Mouse (Mus musculus) mouse embryonic stem cell (cell line): ENCODE results near the gene 1700123O20Rik.

Source experiments
- in situ Hi-C, 2 experiments: fragments of 300-500 bp; cut with MboI; formaldehyde crosslinking; loops; 1 replicate in 1 of 2; 3 replicates in 1 of 2; pipeline ENCODE4 v1.14.3; 2019 to 2020; ENCODE audit warnings: low sequenced_read_pairs in 2 of 2, low pct_unique_long_range_greater_than_20kb in 1 of 2, mixed read lengths in 1 of 2; ENCODE audit not compliant: unreplicated experiment in 1 of 2

Gene 1700123O20Rik

GRCm38 (mm10) chr14:54712074-54712473 is 26.1 kb downstream of the 1700123O20Rik start, which contains the start of gene Cebpe:
Gene Cebpe (minus strand): TSS chr14:54712174.
- in situ Hi-C loops, result loop anchor here (5.0 to 25.0 kb wide), 2 partner anchors 70 to 100 kb away; partner anchors contain the start of genes Rnf212b (in 1 of the 2) and Slc7a8 (in 1 of the 2)

- in situ Hi-C loops, result loop anchor here (5.0 to 25.0 kb wide), 2 partner anchors 69 to 99 kb away; partner anchors contain the start of genes Rnf212b (in 1 of the 2) and Slc7a8 (in 1 of the 2)
These were observed 26.8 kb downstream of the 1700123O20Rik start for GRCm38 (mm10) chr14:54712861-54713260.

GRCm38 (mm10) chr14:54714121-54714520 is 28.1 kb downstream of the 1700123O20Rik start:
- in situ Hi-C loops, result loop anchor here (5.0 to 25.0 kb wide), 2 partner anchors 68 to 98 kb away; partner anchors contain the start of genes Rnf212b (in 1 of the 2) and Slc7a8 (in 1 of the 2)

- in situ Hi-C loops, result loop anchor here (5.0 to 25.0 kb wide), 2 partner anchors 68 to 98 kb away; partner anchors contain the start of genes Rnf212b (in 1 of the 2) and Slc7a8 (in 1 of the 2)
These were observed 28.6 kb downstream of the 1700123O20Rik start for GRCm38 (mm10) chr14:54714617-54715081.

- in situ Hi-C loops, result loop anchor here in 1 of 2 experiments (25.0 kb wide), 1 partner anchor 97 kb away; the partner anchor contains the start of gene Rnf212b
These were observed 29.4 kb downstream of the 1700123O20Rik start for GRCm38 (mm10) chr14:54715402-54715801.

DNA sequence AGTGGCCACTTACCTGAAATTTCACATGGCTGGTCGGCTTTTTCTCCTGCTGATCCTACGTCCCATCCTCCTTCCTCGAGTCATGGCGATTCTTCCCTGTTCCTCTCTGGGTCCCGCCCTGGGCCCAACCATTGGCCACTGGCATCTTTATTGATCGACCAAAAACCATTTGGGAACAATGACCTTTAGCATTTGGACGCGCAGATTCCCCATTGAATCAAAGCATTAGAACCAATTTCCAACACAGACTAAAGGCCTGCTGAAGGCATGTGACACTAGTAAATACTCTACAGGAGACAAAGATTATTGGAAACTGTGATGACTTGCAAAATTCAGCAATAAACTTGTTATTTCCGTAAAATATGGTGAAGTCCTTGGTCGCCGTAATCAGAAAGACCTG is 34.0 kb downstream of the 1700123O20Rik start:
- in situ Hi-C loops, result loop anchor here in 1 of 2 experiments (25.0 kb wide), 1 partner anchor 92 kb away; the partner anchor contains the start of gene Rnf212b

DNA sequence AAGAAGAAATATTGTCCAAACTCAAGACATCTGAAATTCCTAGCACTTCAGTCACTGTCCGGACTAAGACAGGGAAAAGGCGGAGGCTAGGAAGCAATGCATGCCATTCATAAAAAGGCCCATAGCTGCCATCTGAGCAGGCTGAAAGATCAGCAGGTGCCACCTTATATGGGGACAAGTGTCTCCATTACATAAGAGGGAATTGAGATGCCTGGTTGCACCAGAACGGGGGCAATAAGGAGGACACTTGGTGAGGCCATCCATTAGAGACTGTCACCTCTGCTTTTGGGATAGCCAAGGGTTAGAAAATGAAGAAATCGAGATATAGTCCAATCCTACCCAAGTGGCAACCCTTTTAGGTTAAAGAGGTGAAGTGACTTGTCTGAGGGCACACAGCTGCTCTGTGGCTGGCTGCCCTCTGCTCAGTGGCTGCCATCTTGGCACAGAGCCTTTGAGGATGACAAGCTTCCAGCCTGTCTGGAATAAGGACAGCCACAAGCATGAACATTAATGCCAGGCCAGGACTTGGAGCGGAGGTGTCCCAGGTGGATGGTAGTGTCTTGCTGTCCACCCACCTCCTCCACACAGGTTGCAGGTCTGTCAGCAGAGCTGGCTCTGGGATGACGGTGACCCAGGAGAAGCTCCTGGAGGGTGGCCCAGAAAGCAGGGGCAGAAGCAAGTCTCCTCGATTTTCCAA is 34.8 kb downstream of the 1700123O20Rik start:
- in situ Hi-C loops, result loop anchor here in 1 of 2 experiments (25.0 kb wide), 1 partner anchor 91 kb away; the partner anchor contains the start of gene Rnf212b

GRCm38 (mm10) chr14:54721711-54722110 is 35.7 kb downstream of the 1700123O20Rik start:
- in situ Hi-C loops, result loop anchor here in 1 of 2 experiments (25.0 kb wide), 1 partner anchor 91 kb away; the partner anchor contains the start of gene Rnf212b

GRCm38 (mm10) chr14:54724049-54724448 is 38.0 kb downstream of the 1700123O20Rik start:
- in situ Hi-C loops, result loop anchor here in 1 of 2 experiments (25.0 kb wide), 1 partner anchor 88 kb away; the partner anchor contains the start of gene Rnf212b

DNA sequence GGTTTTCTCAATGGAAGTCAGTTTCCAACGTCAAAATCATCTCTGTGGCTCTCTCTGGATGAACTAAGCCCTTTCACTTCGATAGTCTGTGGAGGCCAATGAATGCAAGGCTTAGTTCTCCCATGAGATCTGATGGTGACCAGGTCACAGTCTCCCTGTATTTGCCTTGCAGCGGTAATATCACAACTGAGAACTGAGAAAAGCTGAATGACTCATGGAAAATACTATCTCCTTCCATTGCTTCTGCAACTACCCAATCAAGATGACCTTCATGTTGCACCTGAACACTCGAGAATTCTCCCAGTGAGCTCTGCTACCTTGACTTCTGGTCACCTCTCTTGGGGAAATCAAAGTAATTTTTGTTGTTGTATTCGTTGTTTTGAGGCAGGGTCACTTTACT is 41.5 kb downstream of the 1700123O20Rik start:
- in situ Hi-C loops, result no loop called here

GRCm38 (mm10) chr14:54728823-54729653 is 43.0 kb downstream of the 1700123O20Rik start:
- in situ Hi-C loops, result no loop called here

- in situ Hi-C loops, result no loop called here
These were observed 44.3 kb downstream of the 1700123O20Rik start for GRCm38 (mm10) chr14:54730305-54730704.

- in situ Hi-C loops, result no loop called here
These were observed 46.2 kb downstream of the 1700123O20Rik start for GRCm38 (mm10) chr14:54732206-54732605.

- in situ Hi-C loops, result no loop called here
These were observed 48.0 kb downstream of the 1700123O20Rik start for GRCm38 (mm10) chr14:54734004-54734403.

GRCm38 (mm10) chr14:54735221-54735620 is 49.2 kb downstream of the 1700123O20Rik start:
- in situ Hi-C loops, result no loop called here

- in situ Hi-C loops, result no loop called here
These were observed 50.8 kb downstream of the 1700123O20Rik start for GRCm38 (mm10) chr14:54736555-54737552.

GRCm38 (mm10) chr14:54737634-54738033 is 51.6 kb downstream of the 1700123O20Rik start:
- in situ Hi-C loops, result no loop called here
